Mouse (Mus musculus) testis, adult 10 weeks (tissue): ENCODE measurements around the gene Pxmp4. TPM values are rescaled to one million over a fixed set of nuclear protein-coding genes. Genes with fewer than 3 reads are reported as not detected.

ENCODE experiments used
- polyA plus RNA-seq: library from polyadenylated mRNA; stranded (reverse); fragments of 350-450 nt; fragmentation: Illumina TruSeq; extraction: RNeasy Lipid Tissue Mini Kit (QIAGEN cat#74804); gene quantifications from one replicate; pipeline ENCODE4 v1.2.3, GENCODE M21; 2014; ENCODE audit warnings: low read depth, low replicate concordance

The Pxmp4 gene
- 1.0 TPM for polyA plus RNA-seq

GRCm38 (mm10) chr2:154603638-154604153, at the start of gene Pxmp4:
Pxmp4 (minus strand) TSS chr2:154603708.

GRCm38 (mm10) chr2:154651363-154651762, 47.9 kb upstream of the Pxmp4 start, which contains the start of gene Chmp4b:
Chmp4b (plus strand) TSS chr2:154651705.

GRCm38 (mm10) chr2:154613118-154614115, 9.9 kb upstream of the Pxmp4 start, which contains the start of the genes Zfp341 and 4930519P11Rik:
Zfp341 (plus strand) TSS chr2:154613297.
4930519P11Rik (minus strand) TSS chr2:154613437.

GRCm38 (mm10) chr2:154569836-154570286, 33.6 kb downstream of the Pxmp4 start, which contains the start of gene E2f1:
E2f1 (minus strand) TSS chr2:154569892.

GRCm38 (mm10) chr2:154558264-154559039, 45.1 kb downstream of the Pxmp4 start, which contains the start of gene Necab3:
Necab3 (minus strand) TSS chr2:154558890.

GRCm38 (mm10) chr2:154551476-154551875, 52.0 kb downstream of the Pxmp4 start, which contains the start of gene Actl10:
Actl10 (plus strand) TSS chr2:154551776.

GRCm38 (mm10) chr2:154546711-154547110, 56.8 kb downstream of the Pxmp4 start, which contains the start of gene 1700003F12Rik:
1700003F12Rik (plus strand) TSS chr2:154547085.

Other genes starting within 250 kb of the Pxmp4 start
- gene Cdk5rap1, start 230.7 kb downstream of the Pxmp4 start, polyA plus RNA-seq: 4.5 TPM
- gene Snta1, start 195.6 kb downstream of the Pxmp4 start, polyA plus RNA-seq: 0.18 TPM
- 14.8 TPM for gene Cbfa2t2, start 167.2 kb downstream of the Pxmp4 start, polyA plus RNA-seq
- gene 1700003F12Rik, start 56.6 kb downstream of the Pxmp4 start, polyA plus RNA-seq: 4.3 TPM
- 2.3 TPM for gene Actl10, start 51.9 kb downstream of the Pxmp4 start, polyA plus RNA-seq
- gene Necab3, start 44.8 kb downstream of the Pxmp4 start, polyA plus RNA-seq: 4.3 TPM
- gene E2f1, start 33.8 kb downstream of the Pxmp4 start, polyA plus RNA-seq: 0.10 TPM
- not detected for gene Zfp341, start 9.6 kb upstream of the Pxmp4 start, polyA plus RNA-seq
- 0.76 TPM for gene 4930519P11Rik, start 9.7 kb upstream of the Pxmp4 start, polyA plus RNA-seq
- 60.7 TPM for gene Chmp4b, start 48.0 kb upstream of the Pxmp4 start, polyA plus RNA-seq
- not detected for gene Gm14214, start 166.3 kb upstream of the Pxmp4 start, polyA plus RNA-seq
- gene Raly, start 187.4 kb upstream of the Pxmp4 start, polyA plus RNA-seq: 42.9 TPM
- gene a, start 187.7 kb upstream of the Pxmp4 start, polyA plus RNA-seq: not detected